Mouse (Mus musculus): ENCODE measurements at regions not wholly inside any gene's neighbourhood (a gene's known extent, or its start where the extent isn't known, plus 50 kb on each side); places are given as distances from the start of the nearest gene placed in this dataset.

DNA sequence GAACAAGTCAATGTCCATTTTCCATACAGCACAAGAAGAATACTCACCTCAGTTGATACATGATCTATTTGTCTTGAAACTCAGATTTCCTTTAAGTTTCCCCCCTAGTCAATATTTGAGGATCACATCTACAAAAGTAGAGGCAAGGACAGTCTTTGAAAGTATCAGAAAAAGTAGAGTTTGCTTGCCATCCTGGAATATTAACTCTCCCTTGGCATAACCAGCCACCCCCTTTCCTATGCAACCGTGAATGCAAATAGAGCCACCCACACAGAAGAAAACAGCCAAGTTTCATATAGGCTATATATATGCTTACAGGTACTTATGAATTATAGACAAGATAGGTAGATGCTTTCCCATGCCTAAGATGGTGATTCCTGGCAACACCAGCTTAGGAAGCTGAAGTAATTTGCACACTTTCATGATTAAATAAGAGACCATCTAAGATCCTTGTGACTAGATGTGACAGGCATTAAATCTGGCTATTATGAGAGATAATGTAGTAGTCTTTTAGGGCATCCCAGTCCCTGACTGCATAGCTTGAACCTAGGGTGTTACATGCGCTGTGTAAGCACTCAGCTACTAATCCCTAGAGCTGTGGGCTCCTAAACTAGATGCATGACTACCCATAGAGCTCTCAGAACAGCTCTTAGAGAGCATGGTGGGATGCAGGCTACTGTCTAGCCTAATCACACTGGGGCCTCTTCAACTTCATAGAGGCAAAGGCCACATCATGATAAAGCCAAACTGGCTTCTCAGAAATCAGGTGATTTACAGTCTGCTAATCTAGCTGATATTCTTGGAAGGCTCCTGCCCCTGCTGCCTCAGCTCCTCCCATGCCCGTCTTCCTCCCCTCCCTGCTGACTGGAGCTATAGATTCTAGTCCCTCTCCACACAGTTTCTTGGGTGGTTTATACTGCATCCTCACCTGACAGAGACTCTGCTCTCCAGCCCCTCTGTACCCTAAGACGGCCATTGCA lies 829.5 kb downstream of the Kcnj2 start:
- TF ChIP-seq CTCF (IDR thresholded peaks at IDR 0.05; ENCODE audit: low read depth) (no peak), EP300 (IDR thresholded peaks at IDR 0.05; ENCODE audit: low read depth) (no peak)
